Mouse (Mus musculus) R1 (cell line): ENCODE data around the gene S100a7a.

Experiments used
- DNase-seq: peaks from one replicate; pipeline ENCODE4 v3.0.0-alpha.2; 2018; ENCODE audit warnings: low read depth, low spot score

Gene S100a7a

DNA sequence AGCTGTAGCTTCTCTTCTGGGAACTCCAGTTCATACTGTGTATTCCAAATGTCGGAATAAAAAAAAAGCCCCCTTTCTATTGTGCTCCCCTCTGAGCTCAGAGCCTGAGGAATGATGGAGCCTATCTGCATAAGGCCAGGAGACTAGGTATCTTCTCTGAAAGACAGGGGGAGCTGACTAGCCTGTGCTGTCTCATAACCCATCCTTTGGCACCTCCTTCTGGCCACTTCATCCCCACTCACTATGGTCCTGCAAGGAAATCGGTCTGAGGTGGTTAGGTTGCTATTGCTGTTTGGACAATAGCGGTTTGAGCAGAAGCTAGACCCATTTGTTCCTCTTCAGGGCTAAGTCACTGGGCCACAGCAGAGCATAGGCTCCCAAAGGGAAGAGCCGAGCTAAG is 26.0 kb upstream of the S100a7a start:
- DNase-seq = no peak

DNA sequence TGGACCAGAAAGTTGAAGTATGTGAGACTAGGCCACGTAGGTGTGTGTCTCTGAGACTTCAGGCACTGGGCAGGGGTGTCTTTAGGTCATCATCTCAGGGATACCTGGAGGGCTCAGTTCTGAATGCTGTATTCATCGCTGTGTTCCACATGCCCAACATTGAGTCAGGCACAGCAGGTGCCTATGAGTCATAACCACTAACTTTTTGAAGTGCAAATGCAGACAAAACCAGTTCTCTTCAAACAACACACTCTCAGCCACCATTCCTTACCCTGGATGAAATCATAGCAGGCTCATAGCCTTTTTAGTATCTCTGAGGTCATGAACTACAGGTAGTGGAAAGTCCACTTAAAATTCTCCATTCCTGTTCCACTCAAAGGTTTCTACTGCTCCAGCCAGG is 24.5 kb upstream of the S100a7a start:
- DNase-seq = peak; percentile 34

DNA sequence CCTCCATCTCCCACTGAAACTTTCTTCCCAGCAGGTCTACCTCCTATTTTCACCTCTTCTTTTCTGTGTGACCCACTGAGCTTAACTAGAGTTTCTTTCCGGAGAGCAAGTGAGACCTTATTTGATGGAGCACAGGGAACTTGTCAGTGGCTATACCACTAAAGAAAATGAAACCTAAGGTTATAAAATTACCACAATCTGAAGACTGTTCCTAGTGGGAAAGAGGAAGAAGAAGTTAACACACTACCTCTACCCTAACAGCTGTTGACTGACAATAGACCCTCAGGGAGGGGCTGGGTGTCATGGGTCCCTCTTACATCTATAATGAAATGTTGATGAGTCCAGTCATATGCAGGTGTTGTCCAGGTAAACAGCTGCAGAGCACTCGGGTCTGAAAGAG is 21.8 kb upstream of the S100a7a start:
- no peak for DNase-seq

DNA sequence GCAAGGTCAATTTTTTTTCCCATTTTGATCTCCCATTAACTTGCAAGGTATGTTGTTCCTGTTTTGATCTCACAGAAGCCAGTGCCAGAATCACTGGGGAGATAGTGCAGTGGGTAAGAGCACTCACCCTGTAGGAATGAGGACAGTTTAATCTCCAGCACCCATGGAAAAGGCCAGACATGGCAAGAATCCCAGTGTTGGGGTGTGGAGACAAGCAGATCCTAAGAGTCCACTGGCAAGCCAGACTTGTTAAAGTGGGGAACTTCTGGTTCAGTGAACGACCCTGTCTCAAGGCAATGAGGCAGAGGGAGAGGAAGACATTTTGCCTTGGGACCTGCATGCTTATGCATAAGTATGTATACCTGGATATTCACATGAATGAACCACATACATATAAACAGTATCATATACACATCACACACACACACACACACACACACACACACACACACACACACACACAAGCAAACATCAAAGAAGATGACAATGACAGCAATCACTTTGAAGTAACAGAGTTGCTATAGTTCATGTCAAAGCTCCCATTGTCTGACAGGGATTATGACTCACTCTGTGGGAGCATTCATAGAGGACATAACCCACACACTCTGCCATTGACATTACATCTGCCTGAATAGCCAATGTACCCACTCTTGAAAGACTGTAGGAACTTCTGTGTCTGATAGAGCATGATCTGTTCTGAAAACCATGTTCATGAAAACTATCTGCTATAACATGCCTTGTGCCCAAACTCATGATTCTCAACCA is 15.1 kb upstream of the S100a7a start:
- no peak for DNase-seq

DNA sequence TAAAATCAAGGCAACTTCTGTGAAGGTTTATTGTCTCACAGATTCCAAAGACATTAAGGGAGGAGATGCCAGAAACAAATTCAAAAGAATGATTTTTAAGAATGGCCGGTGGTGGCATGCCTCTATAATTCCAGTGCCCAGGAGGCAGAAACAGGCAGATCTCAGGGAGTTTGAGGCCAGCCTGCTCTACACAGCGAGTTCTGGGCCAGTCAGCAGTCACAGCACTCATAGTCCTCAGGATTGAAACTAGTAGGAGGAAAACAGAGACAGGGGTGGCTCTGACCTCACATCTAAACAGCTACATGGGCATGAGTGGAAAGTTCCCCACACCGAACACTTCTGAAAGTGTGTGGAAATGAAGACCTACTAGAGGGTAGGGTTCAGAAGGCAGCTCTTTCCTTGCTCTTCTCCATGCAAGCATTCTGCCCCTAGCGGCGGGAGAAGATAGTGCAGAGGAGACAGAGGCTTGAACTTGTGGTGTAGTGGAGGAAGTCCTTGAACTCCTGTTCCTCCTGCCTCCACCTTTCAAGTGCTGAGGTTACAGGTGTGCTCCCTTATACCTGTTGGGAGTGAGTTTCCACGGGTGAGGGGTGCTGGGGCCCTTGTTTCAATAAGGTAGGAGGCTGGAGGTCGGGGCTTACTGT is 14.2 kb upstream of the S100a7a start:
- peak; percentile 76 for DNase-seq

DNA sequence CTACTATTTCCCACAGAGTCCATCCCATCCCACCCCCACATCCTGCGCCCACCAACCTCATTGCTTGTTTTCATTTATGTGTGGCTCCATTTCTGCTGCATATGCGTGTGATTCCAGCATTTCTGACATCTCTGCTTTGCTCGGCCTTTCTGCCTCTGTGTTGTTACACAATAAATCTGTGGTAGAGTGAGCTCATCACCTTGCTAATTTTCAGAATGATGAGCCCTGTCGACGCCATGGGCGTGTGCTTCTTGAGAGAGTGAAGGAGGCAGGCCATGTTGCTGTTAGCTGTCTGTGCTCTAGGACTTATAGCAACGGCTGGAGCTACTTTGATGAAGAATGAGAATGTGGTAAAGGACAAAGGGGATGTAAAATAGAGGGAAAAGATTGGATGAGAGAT is 12.8 kb upstream of the S100a7a start:
- no peak for DNase-seq

DNA sequence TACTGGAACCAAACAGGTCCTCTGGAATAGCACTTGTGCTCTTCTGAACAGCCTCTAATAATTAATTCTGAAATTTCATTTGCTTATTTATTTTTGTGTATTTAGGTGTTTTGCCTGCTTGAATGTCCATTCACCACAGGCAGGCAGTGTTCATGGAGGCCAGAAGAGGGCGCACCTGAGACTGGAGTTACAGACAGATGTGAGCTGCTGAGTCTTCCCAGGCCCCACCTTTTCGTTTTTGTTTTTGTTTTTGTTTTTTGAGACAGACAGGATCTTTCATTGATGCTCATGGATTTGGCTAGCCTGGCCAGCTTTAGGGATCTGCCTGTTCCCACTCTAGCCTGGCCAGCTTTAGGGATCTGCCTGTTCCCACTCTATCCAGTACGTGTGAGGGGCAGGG is 9.6 kb upstream of the S100a7a start:
- DNase-seq = peak; percentile 57

DNA sequence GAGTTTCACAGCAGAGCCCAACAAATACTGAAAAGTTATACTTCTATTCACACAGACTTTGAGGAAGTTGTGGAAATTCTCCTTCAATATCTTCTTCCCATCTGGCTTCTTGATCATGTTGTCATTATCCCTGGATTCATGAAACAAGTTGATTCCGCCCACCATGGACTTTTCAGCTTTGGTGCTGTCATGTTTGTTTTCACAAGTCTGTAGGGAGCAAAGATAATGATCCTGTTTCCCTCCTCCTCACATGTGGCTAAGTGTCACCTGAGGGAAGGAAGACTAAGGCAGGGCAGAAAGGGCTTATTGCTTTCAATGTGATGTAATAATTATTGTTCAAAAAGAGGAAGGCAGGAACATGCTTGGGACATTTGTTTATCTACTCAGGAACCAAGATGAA is 6.5 kb upstream of the S100a7a start:
- no peak for DNase-seq

DNA sequence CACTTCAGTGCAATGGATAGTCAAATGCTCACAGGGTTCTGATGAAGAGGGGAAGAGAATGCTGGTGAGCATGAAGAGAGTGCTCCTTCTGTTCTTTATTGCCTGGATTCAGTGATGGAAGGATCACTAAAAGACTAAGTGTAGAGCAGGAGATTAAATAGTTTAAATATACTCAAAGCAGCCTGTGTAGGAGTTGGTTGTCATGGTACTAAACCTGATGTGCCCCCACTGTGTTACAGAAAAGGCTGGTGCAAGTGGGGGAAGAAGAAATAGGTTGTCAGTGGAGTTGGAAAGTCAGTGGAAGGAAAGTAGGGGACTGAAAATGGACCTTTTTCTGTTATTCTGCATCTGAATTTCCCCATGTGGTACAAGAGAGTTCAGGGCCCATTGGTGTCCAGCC is 4.8 kb upstream of the S100a7a start:
- no peak for DNase-seq

DNA sequence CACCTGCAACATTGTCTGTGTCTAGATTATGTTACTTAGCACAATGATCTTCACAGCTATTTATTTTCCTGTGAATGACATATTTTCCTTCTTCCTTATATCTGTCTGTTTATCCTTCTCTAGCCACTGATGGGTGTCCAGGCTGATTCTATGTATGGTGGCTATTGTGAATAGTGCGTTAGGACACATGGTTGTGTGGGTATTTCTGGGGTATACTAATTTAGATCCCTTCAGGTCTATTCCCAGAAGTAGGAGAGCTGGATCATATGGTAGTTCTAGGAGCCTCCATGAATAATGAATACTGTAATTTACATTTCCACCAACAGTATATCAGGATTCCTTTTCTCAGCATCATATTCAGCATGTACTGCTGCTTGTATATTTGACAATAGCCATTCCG is 4.0 kb upstream of the S100a7a start:
- DNase-seq = no peak

DNA sequence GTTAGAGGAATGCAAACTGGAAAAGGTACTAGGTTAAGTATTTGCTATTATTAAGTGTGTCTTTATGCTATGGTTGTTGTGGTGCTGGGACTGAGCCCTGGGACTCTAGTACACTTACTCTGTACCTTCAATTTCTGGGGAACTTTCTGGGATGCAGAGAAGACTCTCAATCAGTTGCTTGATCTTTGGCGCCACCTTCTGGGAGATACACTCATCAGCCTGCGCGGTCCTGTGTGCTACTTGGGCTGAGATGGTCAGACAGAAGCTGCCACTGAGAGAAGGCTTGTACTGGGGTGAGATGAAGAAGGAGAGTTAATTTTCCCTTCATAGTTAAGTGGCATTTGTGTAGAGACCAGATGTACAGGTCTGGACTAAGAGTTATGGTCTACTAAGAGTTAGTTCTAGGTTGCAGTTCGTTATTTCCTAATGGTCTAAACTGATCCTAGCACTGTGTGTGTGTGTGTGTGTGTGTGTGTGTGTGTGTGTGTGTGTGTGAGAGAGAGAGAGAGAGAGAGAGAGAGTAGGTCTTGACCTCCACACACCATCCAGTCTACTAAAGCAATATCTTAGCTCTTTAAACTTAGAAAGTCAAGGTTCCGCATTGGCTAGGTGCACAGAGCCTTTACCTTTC is 824 bp upstream of the S100a7a start:
- DNase-seq = peak; percentile 70

DNA sequence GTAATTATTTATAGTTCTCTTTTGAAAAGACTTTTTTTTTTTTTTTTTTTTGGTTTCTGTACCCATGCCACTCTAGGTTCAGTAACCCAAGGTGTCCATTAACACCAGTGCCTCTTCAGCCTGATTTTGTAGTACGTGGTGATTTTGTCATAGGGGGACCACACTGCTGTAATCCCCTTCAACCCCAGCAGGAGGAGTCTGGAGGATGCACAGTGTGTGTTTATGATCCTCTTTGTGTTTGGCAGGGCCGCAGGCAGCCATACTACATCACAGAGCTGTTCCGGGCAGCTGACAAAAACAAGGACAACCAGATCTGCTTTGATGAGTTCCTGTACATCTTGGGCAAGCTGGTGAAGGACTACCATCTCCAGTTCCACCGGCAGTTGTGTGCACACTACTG is 3.6 kb downstream of the S100a7a start:
- peak; percentile 50 for DNase-seq

DNA sequence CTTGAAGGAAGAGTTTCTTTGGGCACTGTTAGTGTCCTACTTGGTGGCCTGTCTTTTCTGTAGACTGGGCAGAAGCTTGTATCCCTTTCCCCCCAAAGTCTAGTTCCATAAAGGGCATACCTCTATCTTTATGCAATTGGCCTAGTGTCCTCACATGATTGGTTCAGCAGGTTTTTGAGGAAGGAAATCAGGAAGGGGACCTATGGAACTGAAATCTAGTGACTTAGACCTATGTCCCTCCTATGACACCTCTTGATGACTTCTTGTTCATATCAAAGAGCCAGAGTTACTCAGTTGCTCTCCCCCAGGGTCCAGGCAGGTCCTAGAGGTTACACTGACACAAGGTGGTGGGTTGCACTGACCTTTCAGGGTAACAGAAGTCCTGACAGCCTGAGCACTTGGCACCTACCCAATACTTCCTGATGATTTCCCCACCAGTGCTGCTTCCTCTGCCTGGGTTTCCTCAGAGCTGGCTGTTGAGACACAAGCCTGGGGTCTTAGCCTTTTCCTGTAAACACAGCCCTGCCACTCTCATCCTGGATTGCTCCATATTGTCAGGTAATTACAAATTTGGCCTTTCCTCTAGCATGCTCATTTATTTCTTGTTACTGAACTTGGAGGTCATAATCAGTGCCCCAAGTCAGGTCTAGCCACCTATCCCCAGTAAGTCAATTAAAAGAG is 5.7 kb downstream of the S100a7a start:
- DNase-seq = no peak

DNA sequence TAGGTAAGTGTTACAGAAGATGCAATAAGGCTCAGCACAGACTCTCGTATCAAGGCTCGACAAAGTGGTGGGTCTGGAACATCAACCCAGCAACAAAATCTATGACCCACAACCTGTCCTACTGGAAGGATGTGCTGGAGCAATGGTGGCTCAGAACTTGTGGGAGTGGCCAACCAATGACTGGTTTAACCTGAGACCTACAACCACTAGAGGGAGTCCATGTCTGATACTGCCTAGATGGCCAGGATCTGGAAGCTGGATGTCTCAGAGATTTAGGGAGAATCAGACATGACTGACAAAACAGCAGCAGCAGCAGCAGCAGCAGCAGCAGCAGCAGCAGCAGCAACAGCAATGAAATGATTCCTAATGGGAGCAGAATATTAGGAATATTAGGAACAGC is 10.4 kb downstream of the S100a7a start:
- peak; percentile 71 for DNase-seq

DNA sequence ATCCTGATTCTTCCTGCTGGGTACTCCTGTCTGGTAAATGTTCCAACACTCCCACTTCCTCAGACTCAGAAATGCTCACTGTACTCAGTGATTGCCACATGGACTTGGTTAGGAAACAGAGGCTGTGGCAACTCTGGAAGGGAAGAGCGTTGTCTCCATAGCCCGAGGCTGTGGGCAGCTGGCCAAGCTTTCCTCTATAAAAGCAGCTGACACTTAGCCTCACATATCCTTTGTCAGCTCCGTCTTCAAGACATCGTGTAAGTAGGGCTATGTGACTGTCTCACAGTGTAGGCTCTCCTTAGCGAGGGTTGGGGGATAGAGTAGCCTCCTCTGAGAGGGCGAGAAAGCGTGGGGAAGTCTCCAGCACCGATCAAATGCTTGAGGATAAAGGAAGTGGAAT is 15.0 kb downstream of the S100a7a start, which contains the start of gene S100a8:
TSS of gene S100a8 (plus strand) at position 133 of the 400 bp plus-strand sequence.
- DNase-seq = no peak

DNA sequence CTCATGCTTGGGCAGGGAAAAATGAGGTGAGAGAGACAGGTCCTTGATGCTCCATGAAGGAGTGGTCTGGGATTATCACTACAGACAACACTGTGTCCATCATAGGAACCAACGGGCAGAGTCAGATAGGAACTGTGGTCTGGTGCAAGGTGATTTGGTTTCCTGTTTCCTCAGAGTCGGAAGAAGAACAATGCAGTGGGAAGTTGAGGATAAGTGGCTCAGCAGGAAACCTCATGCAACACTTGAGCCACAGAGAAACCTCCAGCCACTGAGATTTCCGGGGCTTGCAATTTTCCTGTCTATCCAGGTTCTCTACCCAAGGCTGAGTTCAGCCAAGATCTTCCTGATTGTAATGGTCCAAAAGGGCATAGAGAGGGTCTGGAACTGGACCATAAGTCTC is 24.8 kb downstream of the S100a7a start:
- peak; percentile 63 for DNase-seq

DNA sequence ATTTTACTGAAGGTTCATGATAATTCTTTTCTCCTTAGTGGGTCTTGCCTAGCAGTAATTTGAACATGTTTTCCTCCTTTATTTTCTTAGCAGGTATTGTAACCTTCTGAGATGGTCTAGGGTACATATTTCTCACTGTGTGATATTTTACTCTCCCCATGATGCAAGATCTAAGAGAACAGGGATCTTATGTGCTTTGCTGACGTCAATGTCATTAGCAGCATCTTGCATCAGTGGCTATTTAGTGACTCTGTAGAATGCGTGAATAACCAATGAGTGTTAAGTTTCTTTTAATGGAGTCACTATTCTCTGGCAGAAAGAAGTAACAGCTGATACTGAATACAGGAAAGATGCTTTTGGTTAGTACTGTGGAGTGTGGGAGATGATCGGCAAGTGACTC is 30.1 kb downstream of the S100a7a start:
- no peak for DNase-seq

DNA sequence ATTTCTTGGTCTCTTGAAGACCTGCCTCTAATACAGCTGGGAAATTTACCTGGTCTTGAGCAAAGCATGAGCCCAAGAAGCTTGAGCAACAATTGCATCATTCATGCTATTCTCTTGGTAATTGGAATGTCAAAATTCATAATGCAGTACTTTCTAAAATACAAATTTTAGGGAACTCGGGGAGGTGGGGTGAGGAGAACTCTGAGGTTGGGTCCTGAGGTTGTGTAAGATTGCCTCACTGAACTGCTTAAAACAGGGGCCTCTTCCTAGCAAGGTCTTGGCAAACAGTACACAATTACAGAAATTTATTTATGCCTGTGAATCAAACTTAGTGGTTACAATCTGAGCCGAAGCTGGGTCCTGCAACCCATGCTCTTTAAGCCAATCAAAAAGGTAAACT is 33.0 kb downstream of the S100a7a start:
- no peak for DNase-seq

DNA sequence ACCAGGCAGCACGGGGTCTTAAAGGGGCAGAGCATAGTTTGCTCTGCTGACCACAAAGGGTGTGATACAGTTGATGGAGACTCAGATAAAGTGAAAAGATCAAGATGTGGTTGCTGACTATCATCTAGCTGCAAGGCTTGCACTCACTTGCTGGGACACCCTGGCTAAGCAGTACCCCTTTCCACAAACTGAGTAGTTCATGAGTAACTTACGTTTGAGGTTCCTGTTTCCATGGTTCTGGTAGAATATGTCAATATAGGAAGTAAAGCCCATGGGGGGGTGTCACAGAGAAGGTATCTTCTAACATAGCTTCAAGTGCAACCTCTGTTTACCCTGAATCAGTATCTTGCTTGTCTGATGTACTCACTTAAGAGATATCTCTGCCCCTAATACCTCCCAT is 39.7 kb downstream of the S100a7a start:
- DNase-seq = no peak

DNA sequence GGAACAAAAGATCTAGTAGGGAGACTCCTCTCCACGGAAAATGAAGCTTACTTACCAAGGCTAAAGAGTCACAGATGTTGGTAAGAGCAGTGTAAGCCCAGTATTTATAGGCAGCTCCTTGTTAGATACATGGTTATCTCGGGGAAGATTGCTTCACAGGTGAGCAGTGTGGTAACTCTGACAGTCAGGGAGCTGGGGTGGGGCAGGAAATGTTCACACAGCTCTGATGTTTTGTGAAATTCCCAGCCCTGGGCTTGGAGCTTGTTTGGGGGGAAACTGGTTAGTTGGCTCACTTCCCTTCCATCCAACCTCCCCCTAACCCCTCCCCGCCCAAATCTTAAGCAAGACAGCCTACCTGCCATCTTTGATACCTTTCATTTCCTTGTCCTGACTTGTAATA is 41.8 kb downstream of the S100a7a start, which contains the start of gene S100a9:
TSS of gene S100a9 (minus strand) at position 109 of the 400 bp plus-strand sequence.
- no peak for DNase-seq

DNA sequence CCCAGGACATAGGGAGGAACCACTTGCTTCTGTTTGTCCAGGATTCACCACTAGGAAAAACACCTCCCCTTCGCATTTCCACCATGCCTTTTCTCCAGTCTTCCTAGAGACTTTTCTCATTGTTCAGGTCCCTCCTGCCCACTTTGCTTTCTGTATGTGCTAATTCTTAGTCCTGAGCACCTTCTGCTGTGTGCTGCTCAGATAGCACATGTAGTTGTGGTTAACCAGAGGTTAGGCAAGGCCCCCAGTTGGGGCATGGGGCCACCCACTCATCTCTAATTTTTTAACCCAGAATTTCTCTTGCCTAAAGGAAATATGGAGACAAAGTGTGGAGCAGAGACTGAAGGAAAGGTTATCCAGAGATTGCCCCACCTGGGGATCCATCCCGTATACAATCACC is 48.4 kb downstream of the S100a7a start:
- no peak for DNase-seq
